Mouse (Mus musculus) midbrain, embryonic 14.5 days (tissue): ENCODE data around the gene Mc3r. TPM values are rescaled to one million over a fixed set of nuclear protein-coding genes. Genes with fewer than 3 reads are reported as not detected.

Experiments
- ATAC-seq: fragments of 200-750 bp; cut with Nextera tagmentation; 2 replicates; pipeline ENCODE4 v1.8.0; 2017; ENCODE audit warnings: moderate number of reproducible peaks, moderate library complexity; ENCODE audit not compliant: low FRiP score, low TSS enrichment
- DNase-seq: peaks from one replicate; pipeline ENCODE4 v3.0.0-alpha.2; 2015
- H3K27ac ChIP-seq: fragments of 300-500 bp; sonication (generic); replicated peaks from 2 replicates; pipeline ENCODE4 v1.5.1; 2014; ENCODE audit warnings: mild to moderate bottlenecking, low read depth, low read length, moderate library complexity
- H3K27me3 ChIP-seq: fragments of 300-500 bp; sonication (generic); 2 replicates; pipeline ENCODE4 v1.6.1; 2014; ENCODE audit warnings: low read length, control low read depth, mixed read lengths; ENCODE audit not compliant: control insufficient read depth, insufficient read depth
- H3K36me3 ChIP-seq: fragments of 300-500 bp; sonication (generic); 2 replicates; pipeline ENCODE4 v1.6.1; 2014; ENCODE audit warnings: low read length, control low read depth; ENCODE audit not compliant: control insufficient read depth, insufficient read depth
- H3K4me1 ChIP-seq: fragments of 300-500 bp; sonication (generic); 2 replicates; pipeline ENCODE4 v1.6.1; 2014; ENCODE audit warnings: mild to moderate bottlenecking, antibody characterized with exemption, low read length, control low read depth; ENCODE audit not compliant: control insufficient read depth, insufficient read depth
- H3K4me2 ChIP-seq: fragments of 300-500 bp; sonication (generic); 2 replicates; pipeline ENCODE4 v1.6.1; 2014; ENCODE audit warnings: mild to moderate bottlenecking, low read length, moderate library complexity
- H3K4me3 ChIP-seq: fragments of 300-500 bp; sonication (generic); replicated peaks from 2 replicates; pipeline ENCODE4 v1.5.1; 2014; ENCODE audit warnings: low read depth, low read length
- H3K9ac ChIP-seq: fragments of 300-500 bp; sonication (generic); replicated peaks from 2 replicates; pipeline ENCODE4 v1.6.1; 2014; ENCODE audit warnings: mild to moderate bottlenecking, low read length, moderate library complexity
- H3K9me3 ChIP-seq: fragments of 300-500 bp; sonication (generic); 2 replicates; pipeline ENCODE4 v1.6.1; 2016; ENCODE audit warnings: low read length, control low read depth, mixed read lengths; ENCODE audit not compliant: control insufficient read depth
- WGBS: fragments of 180-500 bp; shearing (Covaris S2); extraction: QIAGEN DNeasy Blood & Tissue Kit; methylation state at CpG from one replicate; pipeline ENCODE4 v1.1.7; 2014; 5-methylcytosine and 5-hydroxymethylcytosine counted together
- polyA plus RNA-seq: library from polyadenylated mRNA; unstranded; fragments of >200 nt; fragmentation: Nextera tagmentation; extraction: Ambion mirVana; gene quantifications from 2 replicates; pipeline ENCODE4 v1.2.1, GENCODE M21; 2014

Gene Mc3r
- polyA plus RNA-seq, 1 experiment from 2014 or later = 0.33 TPM

GRCm38 (mm10) chr2:172261441-172261840 is 13.1 kb downstream of the Mc3r start:
- Histone ChIP-seq H3K9me3 (no peaks in the 10 kb centered on the region), H3K9ac (no peak overlapping the region), H3K4me1 (0 out of 2 replicates have a peak, but pooled peaks cover 2% of the 10 kb centered on the region), H3K36me3 (no peaks in the 10 kb centered on the region), H3K27ac (no peak overlapping the region), H3K27me3 (no peaks in the 10 kb centered on the region), H3K4me3 (no peak overlapping the region), H3K4me2 (no peak overlapping the region)
- ATAC-seq (no peak), DNase-seq (no peak)
- 74% methylated on average over 4 of the region's 4 CpGs for whole genome bisulfite sequencing

GRCm38 (mm10) chr2:172263216-172263615 is 14.9 kb downstream of the Mc3r start:
- no peaks in the 10 kb centered on the region for H3K9me3 ChIP-seq
- ATAC-seq = no peak
- H3K27ac ChIP-seq = no peak overlapping the region
- H3K4me3 ChIP-seq = no peak overlapping the region
- DNase-seq = no peak
- H3K9ac ChIP-seq = no peak overlapping the region
- H3K27me3 ChIP-seq = no peaks in the 10 kb centered on the region
- WGBS = 92% methylated on average over 6 of the region's 6 CpGs
- H3K4me2 ChIP-seq = no peak overlapping the region
- H3K36me3 ChIP-seq = no peaks in the 10 kb centered on the region
- H3K4me1 ChIP-seq = no peaks in the 10 kb centered on the region

GRCm38 (mm10) chr2:172269907-172270306 is 21.6 kb downstream of the Mc3r start:
- peak; percentile 43; the same call in 1 of the 2 replicates for ATAC-seq
- H3K4me3 ChIP-seq = no peak overlapping the region
- no peak overlapping the region for H3K9ac ChIP-seq
- peak overlapping the region; percentile 85 for H3K27ac ChIP-seq
- H3K27me3 ChIP-seq = no peaks in the 10 kb centered on the region
- WGBS = 75% methylated on average over 11 of the region's 11 CpGs
- DNase-seq = peak; percentile 65
- H3K36me3 ChIP-seq = no peaks in the 10 kb centered on the region
- peaks cover 16% of the 10 kb centered on the region for H3K4me1 ChIP-seq
- H3K4me2 ChIP-seq = peak overlapping the region; percentile 14
- H3K9me3 ChIP-seq = no peaks in the 10 kb centered on the region

- ATAC-seq = peak; percentile 43; the same call in 1 of the 2 replicates
- no peaks in the 10 kb centered on the region for H3K36me3 ChIP-seq
- WGBS = 22% methylated on average over 9 of the region's 9 CpGs
- H3K9ac ChIP-seq = no peak overlapping the region; the same call in 1 of the 2 replicates
- peak overlapping the region; percentile 14; the same call in 1 of the 2 replicates for H3K4me2 ChIP-seq
- H3K4me1 ChIP-seq = peaks cover 16% of the 10 kb centered on the region
- H3K9me3 ChIP-seq = no peaks in the 10 kb centered on the region
- H3K27ac ChIP-seq = peak overlapping the region; percentile 85
- DNase-seq = peak; percentile 60
- H3K27me3 ChIP-seq = no peaks in the 10 kb centered on the region
- no peak overlapping the region for H3K4me3 ChIP-seq
Observed at GRCm38 (mm10) chr2:172270485-172270944, 22.2 kb downstream of the Mc3r start.

GRCm38 (mm10) chr2:172270974-172271697 is 22.8 kb downstream of the Mc3r start:
- Histone ChIP-seq H3K4me3 (no peak overlapping the region), H3K4me2 (no peak overlapping the region), H3K9ac (no peak overlapping the region; the same call in 1 of the 2 replicates), H3K9me3 (no peaks in the 10 kb centered on the region), H3K27me3 (no peaks in the 10 kb centered on the region), H3K27ac (peak overlapping the region; percentile 85), H3K36me3 (no peaks in the 10 kb centered on the region), H3K4me1 (peaks cover 16% of the 10 kb centered on the region)
- ATAC-seq = no peak; the same call in 1 of the 2 replicates
- peak; percentile 33 for DNase-seq
- 63% methylated on average over 12 of the region's 12 CpGs for WGBS

GRCm38 (mm10) chr2:172274662-172275061 is 26.4 kb downstream of the Mc3r start:
- WGBS = 88% methylated on average over 8 of the region's 8 CpGs
- H3K27ac ChIP-seq = no peak overlapping the region
- no peak for DNase-seq
- H3K4me3 ChIP-seq = no peak overlapping the region
- H3K4me1 ChIP-seq = peaks cover 16% of the 10 kb centered on the region
- no peaks in the 10 kb centered on the region for H3K9me3 ChIP-seq
- no peak overlapping the region for H3K4me2 ChIP-seq
- H3K27me3 ChIP-seq = no peaks in the 10 kb centered on the region
- H3K36me3 ChIP-seq = no peaks in the 10 kb centered on the region
- H3K9ac ChIP-seq = no peak overlapping the region
- ATAC-seq = no peak

- DNase-seq = no peak
- H3K9ac ChIP-seq = no peak overlapping the region
- no peak for ATAC-seq
- H3K27ac ChIP-seq = no peak overlapping the region
- no peaks in the 10 kb centered on the region for H3K27me3 ChIP-seq
- H3K9me3 ChIP-seq = no peaks in the 10 kb centered on the region
- no peak overlapping the region for H3K4me2 ChIP-seq
- no peaks in the 10 kb centered on the region for H3K36me3 ChIP-seq
- H3K4me1 ChIP-seq = peaks cover 2% of the 10 kb centered on the region; the same call in 1 of the 2 replicates
- 84% methylated on average over 5 of the region's 5 CpGs for WGBS
- H3K4me3 ChIP-seq = no peak overlapping the region
Observed at GRCm38 (mm10) chr2:172276155-172276554, 27.9 kb downstream of the Mc3r start.

- WGBS = 63% methylated on average over 3 of the region's 3 CpGs
- no peaks in the 10 kb centered on the region for H3K9me3 ChIP-seq
- no peaks in the 10 kb centered on the region for H3K27me3 ChIP-seq
- no peak overlapping the region for H3K4me3 ChIP-seq
- H3K9ac ChIP-seq = no peak overlapping the region
- H3K27ac ChIP-seq = no peak overlapping the region
- no peak overlapping the region for H3K4me2 ChIP-seq
- ATAC-seq (no peak), DNase-seq (no peak)
- peaks cover 16% of the 10 kb centered on the region for H3K4me1 ChIP-seq
- H3K36me3 ChIP-seq = no peaks in the 10 kb centered on the region
Observed at GRCm38 (mm10) chr2:172278979-172279378, 30.7 kb downstream of the Mc3r start.
